Mouse (Mus musculus): Measurements from ENCODE around the gene Lrpprc.

- no peak for TF ChIP-seq ZC3H11A (IDR thresholded peaks at IDR 0.05; ENCODE audit: borderline replicate concordance, low read depth, low read length)
- TF ChIP-seq HCFC1 (IDR thresholded peaks at IDR 0.05; ENCODE audit: borderline replicate concordance, insufficient read depth, low read length): no peak
Measured at GRCm38 (mm10) chr17:84688834-84689233, 101.8 kb downstream of the Lrpprc start.

Data from ES-E14 (cell line).